Mouse (Mus musculus) ES-E14 (cell line): ENCODE data around the gene Lhfpl5.

Source experiments
- HCFC1 ChIP-seq: IDR thresholded peaks from 2 replicates; pipeline ENCODE4 v1.6.1; 2012; ENCODE audit warnings: low read length, inconsistent platforms, borderline replicate concordance; ENCODE audit not compliant: insufficient read depth
- MAFK ChIP-seq: IDR thresholded peaks from 2 replicates; pipeline ENCODE4 v1.6.1; 2014; ENCODE audit warnings: mild to moderate bottlenecking, low read depth, low read length, inconsistent platforms; ENCODE audit not compliant: insufficient read depth
- ZC3H11A ChIP-seq: IDR thresholded peaks from 2 replicates; pipeline ENCODE4 v1.6.1; 2012; ENCODE audit warnings: low read depth, mild to moderate bottlenecking, inconsistent platforms, low read length, borderline replicate concordance

DNA sequence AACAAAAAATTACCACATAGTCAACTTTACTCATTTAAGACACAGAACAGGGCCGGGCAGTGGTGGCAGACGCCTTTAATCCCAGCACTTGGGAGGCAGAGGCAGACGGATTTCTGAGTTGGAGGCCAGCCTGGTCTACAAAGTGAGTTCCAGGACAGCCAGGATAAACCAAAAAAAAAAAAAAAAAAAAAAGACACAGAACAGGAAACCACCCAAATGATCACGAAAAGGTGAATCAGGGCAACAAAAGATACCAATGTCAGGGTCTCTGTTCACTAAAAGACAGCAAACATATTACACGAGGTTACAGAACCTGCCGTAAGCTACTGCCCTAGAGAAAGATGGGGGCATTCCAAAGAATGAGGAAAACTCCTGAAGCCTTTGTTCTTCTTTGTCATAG, 37.7 kb downstream of the Lhfpl5 start:
- TF ChIP-seq HCFC1 (no peak), ZC3H11A (no peak), MAFK (no peak)
